Mouse (Mus musculus): ENCODE results near the gene Gm13101.
"Not testable (repeated sequence)": the region's sequence is repeated elsewhere in the genome, so short reads cannot be mapped to it uniquely, and the experiment has no call there.

The Gm13101 gene

DNA sequence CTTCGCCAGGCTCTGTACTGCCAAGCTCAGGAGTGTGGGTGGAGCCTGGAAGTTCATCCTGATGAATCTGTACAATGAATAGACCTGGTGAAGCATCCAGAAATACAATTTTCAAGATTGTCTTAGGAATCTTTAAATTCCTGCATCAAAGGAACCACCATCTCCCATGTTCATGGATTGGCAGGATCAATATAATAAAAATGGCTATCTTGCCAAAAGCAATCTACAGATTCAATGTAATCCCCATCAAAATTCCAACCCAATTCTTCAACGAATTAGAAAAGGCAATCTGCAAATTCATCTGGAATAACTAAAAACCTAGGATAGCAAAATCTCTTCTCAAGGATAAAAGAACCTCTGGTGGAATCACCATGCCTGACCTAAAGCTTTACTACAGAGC is at the start of gene Gm13101:
Gm13101 (minus strand) TSS at position 101 of the 400 bp plus-strand sequence.
- in situ Hi-C loops (cut with MboI; ENCODE audit: low pct_unique_long_range_greater_than_20kb in 1 of 2, low sequenced_read_pairs in 2 of 2, unreplicated experiment in 1 of 2) = not testable (repeated sequence)

DNA sequence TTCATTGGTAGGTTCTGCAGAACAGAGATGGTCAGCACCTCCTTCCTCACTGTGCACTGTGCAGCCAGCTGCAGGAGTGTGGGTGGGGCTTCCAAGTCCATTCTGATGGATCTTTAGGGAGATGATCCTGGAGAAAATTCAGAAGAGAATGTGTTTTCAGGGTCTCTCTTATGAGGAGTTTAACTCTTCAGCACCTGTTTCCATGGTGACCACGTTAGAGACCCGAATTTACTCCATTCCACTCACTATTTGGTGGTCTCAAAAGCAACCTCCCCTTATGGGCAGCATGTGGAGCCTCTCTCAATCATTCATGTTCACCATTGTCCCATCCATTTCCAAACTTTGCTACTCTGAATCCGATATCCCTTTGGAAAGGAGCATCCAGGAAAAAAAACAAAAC is 27.5 kb upstream of the Gm13101 start, which contains the start of gene Pramef17:
Pramef17 (minus strand) TSS at position 101 of the 400 bp plus-strand sequence.
- in situ Hi-C loops (cut with MboI; ENCODE audit: low pct_unique_long_range_greater_than_20kb in 1 of 2, low sequenced_read_pairs in 2 of 2, unreplicated experiment in 1 of 2) = not testable (repeated sequence)

DNA sequence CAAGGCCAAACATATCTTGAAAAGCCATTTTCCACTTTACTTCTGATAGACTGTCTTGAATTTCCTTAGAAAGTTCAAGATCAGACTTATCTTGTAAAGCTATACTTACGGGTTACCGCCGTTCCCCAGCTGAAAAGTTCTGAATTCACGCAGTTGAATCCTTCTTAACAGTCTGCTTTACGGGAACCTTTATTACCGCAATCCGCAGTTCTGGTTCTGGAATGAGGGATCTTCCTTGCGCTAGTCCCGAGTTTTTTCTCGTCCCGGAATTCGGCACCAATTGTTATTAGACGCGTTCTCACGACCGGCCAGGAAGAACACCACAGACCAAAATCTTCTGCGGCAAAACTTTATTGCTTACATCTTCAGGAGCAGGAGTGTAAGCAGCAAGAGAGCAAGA is 21.4 kb upstream of the Gm13101 start:
- in situ Hi-C loops (cut with MboI; ENCODE audit: low pct_unique_long_range_greater_than_20kb in 1 of 2, low sequenced_read_pairs in 2 of 2, unreplicated experiment in 1 of 2) = loop anchor here in 1 of 2 experiments (10.0 kb wide), 1 partner anchor 347 kb away; the partner anchor contains the start of gene Gm13128

DNA sequence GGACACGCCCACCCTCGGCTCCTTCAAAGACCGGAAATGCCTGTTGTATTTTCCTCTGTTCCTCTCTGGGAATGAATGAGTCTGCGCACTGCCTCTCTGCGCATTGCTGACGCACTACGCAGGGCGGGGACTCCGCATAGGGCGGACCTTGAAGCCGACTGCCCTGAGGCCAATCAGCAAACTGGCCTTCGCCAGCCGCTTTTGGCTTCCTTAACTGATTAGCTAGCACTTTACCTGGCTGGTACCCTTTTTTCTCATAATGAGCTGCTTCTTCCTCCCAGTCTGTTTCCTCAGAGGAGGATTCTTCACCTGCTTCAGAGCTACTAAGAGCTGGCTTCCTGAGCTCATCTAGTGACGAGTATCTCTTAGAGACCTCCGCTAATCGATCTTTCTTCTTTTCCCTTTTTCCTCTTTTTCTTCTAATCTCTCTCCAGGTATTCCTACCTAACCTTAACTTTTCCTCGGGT is 20.8 kb upstream of the Gm13101 start:
- in situ Hi-C loops (cut with MboI; ENCODE audit: low pct_unique_long_range_greater_than_20kb in 1 of 2, low sequenced_read_pairs in 2 of 2, unreplicated experiment in 1 of 2) = loop anchor here in 1 of 2 experiments (10.0 kb wide), 1 partner anchor 347 kb away; the partner anchor contains the start of gene Gm13128

DNA sequence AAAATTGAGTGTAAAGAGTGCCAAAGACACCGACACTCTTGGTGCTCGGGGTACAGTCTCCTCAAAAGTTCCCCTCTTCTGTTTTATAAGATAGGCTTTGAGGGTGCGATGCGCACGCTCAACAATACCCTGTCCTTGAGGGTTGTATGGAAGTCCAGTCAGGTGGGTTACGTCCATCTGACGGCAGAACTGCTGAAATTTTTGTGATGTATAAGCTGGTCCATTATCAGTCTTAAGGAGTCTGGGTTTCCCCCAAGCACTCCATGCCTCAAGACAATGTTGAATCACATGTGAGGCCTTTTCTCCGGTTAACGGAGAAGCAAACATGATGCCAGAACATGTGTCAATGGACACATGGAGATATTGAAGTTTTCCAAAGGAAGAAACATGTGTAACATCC is 19.0 kb upstream of the Gm13101 start:
- in situ Hi-C loops (cut with MboI; ENCODE audit: low pct_unique_long_range_greater_than_20kb in 1 of 2, low sequenced_read_pairs in 2 of 2, unreplicated experiment in 1 of 2) = loop anchor here in 1 of 2 experiments (10.0 kb wide), 1 partner anchor 349 kb away; the partner anchor contains the start of gene Gm13128

DNA sequence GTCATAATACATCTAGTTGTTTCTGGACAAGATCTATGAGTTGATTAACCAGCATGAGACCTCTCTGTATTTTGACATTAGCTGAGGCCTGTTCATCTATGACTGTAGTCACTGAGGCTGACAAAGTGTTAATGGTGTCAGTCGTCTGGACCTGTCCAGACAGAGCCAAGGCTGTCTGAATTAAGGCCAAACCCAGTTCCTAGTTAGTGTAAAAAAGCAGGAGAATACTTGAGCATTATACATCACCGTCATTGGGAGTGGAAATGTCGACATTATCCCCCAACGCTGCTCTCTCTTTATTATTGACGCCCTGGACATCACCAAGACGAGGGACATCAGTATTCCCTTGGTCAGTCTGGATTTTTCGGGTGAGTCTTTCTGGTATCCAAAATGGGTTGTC is 18.4 kb upstream of the Gm13101 start:
- in situ Hi-C loops (cut with MboI; ENCODE audit: low pct_unique_long_range_greater_than_20kb in 1 of 2, low sequenced_read_pairs in 2 of 2, unreplicated experiment in 1 of 2) = loop anchor here in 1 of 2 experiments (10.0 kb wide), 1 partner anchor 350 kb away; the partner anchor contains the start of gene Gm13128

GRCm38 (mm10) chr4:143983446-143983845 is 16.7 kb upstream of the Gm13101 start:
- in situ Hi-C loops (cut with MboI; ENCODE audit: low pct_unique_long_range_greater_than_20kb in 1 of 2, low sequenced_read_pairs in 2 of 2, unreplicated experiment in 1 of 2) = loop anchor here in 1 of 2 experiments (10.0 kb wide), 1 partner anchor 351 kb away; the partner anchor contains the start of gene Gm13128

GRCm38 (mm10) chr4:143950916-143951315 is 15.8 kb downstream of the Gm13101 start, which contains the start of gene Pramef25:
Pramef25 (minus strand) TSS chr4:143951016.
- in situ Hi-C loops (cut with MboI; ENCODE audit: low pct_unique_long_range_greater_than_20kb in 1 of 2, low sequenced_read_pairs in 2 of 2, unreplicated experiment in 1 of 2) = not testable (repeated sequence)

Data from mouse embryonic stem cell (cell line).